Mouse (Mus musculus): ENCODE results near the gene Pgm1.
A peak's percentile ranks its signal among the peaks of the same experiment; 100 is the strongest.

DNA sequence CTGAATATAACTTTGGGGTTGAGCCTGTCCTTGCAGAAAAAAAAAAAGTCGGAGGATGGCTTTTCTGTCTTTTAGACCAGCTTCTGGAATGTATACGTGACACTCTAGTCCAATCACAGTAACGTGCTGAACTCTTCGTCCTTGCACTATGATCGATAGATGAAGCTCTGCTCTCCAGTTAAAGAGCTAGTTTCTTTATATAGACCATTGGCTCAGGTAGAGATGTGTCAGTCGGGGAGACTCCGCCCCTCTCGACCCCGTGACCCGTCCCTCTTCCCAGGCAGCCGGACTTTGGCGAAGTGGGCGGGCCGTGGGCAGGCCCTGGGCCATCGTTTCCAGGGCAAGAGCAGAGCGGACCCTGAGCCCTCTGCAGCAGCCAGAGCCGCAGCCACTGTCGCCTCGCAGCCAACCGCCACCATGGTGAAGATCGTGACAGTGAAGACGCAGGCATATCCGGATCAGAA lies at the start of gene Pgm1:
- no peak for TF ChIP-seq ZKSCAN1 (IDR thresholded peaks at IDR 0.05; ENCODE audit: borderline replicate concordance, low read depth, low read length)
- no peak for TF ChIP-seq CTCF (conservative IDR thresholded peaks at IDR 0.05 in 1 of 2, IDR thresholded peaks at IDR 0.05 in 1 of 2; ENCODE audit: low read depth in 2 of 2, low read length in 2 of 2)
- peak; percentile 76 for TF ChIP-seq POLR2A (IDR thresholded peaks at IDR 0.05; ENCODE audit: low read depth, low read length)
